Mouse (Mus musculus) right cerebral cortex, adult 2 months (tissue): ENCODE results near the gene Syt15.
A peak's percentile ranks its signal among the peaks of the same experiment; 100 is the strongest.
"Not testable (repeated sequence)": the region's sequence is repeated elsewhere in the genome, so short reads cannot be mapped to it uniquely, and the experiment has no call there.

ENCODE experiments used
- DNase-seq, 2 experiments: peaks; one replicate each; pipeline ENCODE4 v3.0.0; 2021 to 2022; ENCODE audit warnings: low spot score in 2 of 2

The Syt15 gene

GRCm38 (mm10) chr14:34227981-34228380 is 8.6 kb downstream of the Syt15 start:
- DNase-seq, result no peak

GRCm38 (mm10) chr14:34228830-34229506 is 9.6 kb downstream of the Syt15 start:
- no peak for DNase-seq

GRCm38 (mm10) chr14:34232340-34232739 is 12.9 kb downstream of the Syt15 start:
- no peak for DNase-seq

- no peak for DNase-seq
Observed at GRCm38 (mm10) chr14:34232866-34233680, 13.7 kb downstream of the Syt15 start.

- no peak for DNase-seq
Observed at GRCm38 (mm10) chr14:34233846-34234245, 14.5 kb downstream of the Syt15 start.

- peak; percentile 41 for DNase-seq
Observed at GRCm38 (mm10) chr14:34234630-34235380, 15.4 kb downstream of the Syt15 start.

GRCm38 (mm10) chr14:34240263-34240662 is 20.9 kb downstream of the Syt15 start:
- no peak for DNase-seq

- no peak for DNase-seq
Observed at GRCm38 (mm10) chr14:34240676-34241075, 21.3 kb downstream of the Syt15 start.

GRCm38 (mm10) chr14:34252470-34253145 is 33.2 kb downstream of the Syt15 start:
- DNase-seq, result no peak

GRCm38 (mm10) chr14:34253261-34253660 is 33.9 kb downstream of the Syt15 start:
- DNase-seq, result no peak

GRCm38 (mm10) chr14:34258525-34258924 is 39.1 kb downstream of the Syt15 start:
- DNase-seq, result not testable (repeated sequence)

- DNase-seq, result no peak
Observed at GRCm38 (mm10) chr14:34268046-34268445, 48.7 kb downstream of the Syt15 start.

- DNase-seq, result no peak
Observed at GRCm38 (mm10) chr14:34273280-34273679, 53.9 kb downstream of the Syt15 start.

- DNase-seq, result no peak
Observed at GRCm38 (mm10) chr14:34274141-34274540, 54.7 kb downstream of the Syt15 start.

GRCm38 (mm10) chr14:34275225-34275624 is 55.8 kb downstream of the Syt15 start:
- DNase-seq, result no peak

- DNase-seq, result no peak
Observed at GRCm38 (mm10) chr14:34279726-34280125, 60.3 kb downstream of the Syt15 start.
